Mouse (Mus musculus) MEL (cell line): ENCODE results near the gene Ppp2r5e.
A peak's percentile ranks its signal among the peaks of the same experiment; 100 is the strongest.

Experiments
- CTCF ChIP-seq, 3 experiments: IDR thresholded peaks in 2 of 3; conservative IDR thresholded peaks in 1 of 3; 2 replicates each; pipeline ENCODE4 v1.5.1; 2011 to 2012; ENCODE audit warnings: low read length in 3 of 3, low read depth in 2 of 3, mild to moderate bottlenecking in 2 of 3, improper control_type of control experiment in 1 of 3, inconsistent platforms in 1 of 3, mixed read lengths in 1 of 3, moderate library complexity in 1 of 3; ENCODE audit not compliant: control insufficient read depth in 1 of 3, insufficient read depth in 1 of 3, poor library complexity in 1 of 3, severe bottlenecking in 1 of 3
- E2F4 ChIP-seq: IDR thresholded peaks from 2 replicates; pipeline ENCODE4 v1.6.1; 2011; ENCODE audit warnings: low read depth, low read length, improper control_type of control experiment, borderline replicate concordance
- EP300 ChIP-seq, 2 experiments: IDR thresholded peaks; 2 replicates each; pipeline ENCODE4 v1.6.1; 2011; ENCODE audit warnings: improper control_type of control experiment in 2 of 2, low read length in 2 of 2, low read depth in 1 of 2, mild to moderate bottlenecking in 1 of 2
- GATA1 ChIP-seq: IDR thresholded peaks from 2 replicates; pipeline ENCODE4 v1.6.1; 2011; ENCODE audit warnings: low read depth, low read length, improper control_type of control experiment
- MAX ChIP-seq: IDR thresholded peaks from 2 replicates; pipeline ENCODE4 v1.6.1; 2011; ENCODE audit warnings: low read length, improper control_type of control experiment
- MAZ ChIP-seq: IDR thresholded peaks from 2 replicates; pipeline ENCODE4 v1.6.1; 2012; ENCODE audit warnings: low read depth, mild to moderate bottlenecking, inconsistent platforms, low read length, improper control_type of control experiment
- NRF1 ChIP-seq: IDR thresholded peaks from 2 replicates; pipeline ENCODE4 v1.6.1; 2014; ENCODE audit warnings: low read depth, mild to moderate bottlenecking, inconsistent platforms, low read length, improper control_type of control experiment, moderate library complexity; ENCODE audit not compliant: poor library complexity, insufficient read depth, severe bottlenecking
- POLR2A ChIP-seq, 2 experiments: IDR thresholded peaks; 2 replicates each; pipeline ENCODE4 v1.6.1; 2011 to 2012; ENCODE audit warnings: low read length in 2 of 2, mild to moderate bottlenecking in 2 of 2, control low read depth in 1 of 2, improper control_type of control experiment in 1 of 2, low read depth in 1 of 2, moderate library complexity in 1 of 2; ENCODE audit not compliant: control insufficient read depth in 1 of 2, insufficient read depth in 1 of 2, poor library complexity in 1 of 2
- RCOR1 ChIP-seq: IDR thresholded peaks from 2 replicates; pipeline ENCODE4 v1.6.1; 2012; ENCODE audit warnings: low read depth, mild to moderate bottlenecking, inconsistent platforms, low read length, improper control_type of control experiment
- UBTF ChIP-seq: IDR thresholded peaks from 2 replicates; pipeline ENCODE4 v1.6.1; 2012; ENCODE audit warnings: low read depth, mild to moderate bottlenecking, inconsistent platforms, low read length, improper control_type of control experiment, moderate library complexity, borderline replicate concordance; ENCODE audit not compliant: insufficient read depth
- USF1 ChIP-seq: IDR thresholded peaks from 2 replicates; pipeline ENCODE4 v1.6.1; 2014; ENCODE audit warnings: low read depth, mild to moderate bottlenecking, inconsistent platforms, low read length, improper control_type of control experiment, moderate library complexity
- ZKSCAN1 ChIP-seq: IDR thresholded peaks from 2 replicates; pipeline ENCODE4 v1.6.1; 2012; ENCODE audit warnings: low read depth, mild to moderate bottlenecking, inconsistent platforms, low read length, improper control_type of control experiment, moderate library complexity
- ZMIZ1 ChIP-seq: IDR thresholded peaks from 2 replicates; pipeline ENCODE4 v1.6.1; 2012; ENCODE audit warnings: low read depth, mild to moderate bottlenecking, inconsistent platforms, low read length, improper control_type of control experiment, moderate library complexity
- ZNF384 ChIP-seq: IDR thresholded peaks from 2 replicates; pipeline ENCODE4 v1.6.1; 2012; ENCODE audit warnings: low read depth, mild to moderate bottlenecking, inconsistent platforms, low read length, improper control_type of control experiment

GRCm38 (mm10) chr12:75641726-75642125 is 45.7 kb upstream of the Ppp2r5e start:
- TF ChIP-seq CTCF (IDR thresholded peaks at IDR 0.05 in 2 of 3, conservative IDR thresholded peaks at IDR 0.05 in 1 of 3; ENCODE audit: control insufficient read depth in 1 of 3, insufficient read depth in 1 of 3, low read depth in 2 of 3, low read length in 3 of 3, poor library complexity in 1 of 3, severe bottlenecking in 1 of 3): peak in 2 of 3 experiments; percentile 4 to 35; a peak in 2 of 6 replicates
- TF ChIP-seq E2F4: no peak
- no peak for TF ChIP-seq ZMIZ1
- TF ChIP-seq POLR2A (IDR thresholded peaks at IDR 0.05; ENCODE audit: control insufficient read depth in 1 of 2, insufficient read depth in 1 of 2, low read depth in 1 of 2, low read length in 2 of 2, poor library complexity in 1 of 2): no peak
- TF ChIP-seq MAX: no peak
- TF ChIP-seq MAZ: no peak
- TF ChIP-seq NRF1: no peak
- TF ChIP-seq USF1: no peak
- TF ChIP-seq RCOR1: no peak
- no peak for TF ChIP-seq GATA1
- no peak for TF ChIP-seq ZKSCAN1
- TF ChIP-seq UBTF: no peak
- TF ChIP-seq EP300 (IDR thresholded peaks at IDR 0.05; ENCODE audit: low read depth in 1 of 2, low read length in 2 of 2): no peak
- no peak for TF ChIP-seq ZNF384
